Mouse (Mus musculus): ENCODE results near the gene Minpp1. TPM values are rescaled to one million over a fixed set of nuclear protein-coding genes. Genes with fewer than 3 reads are reported as not detected.
"Not testable (repeated sequence)": the region's sequence is repeated elsewhere in the genome, so short reads cannot be mapped to it uniquely, and the experiment has no call there.

Minpp1 gene
- total and polyA plus RNA-seq, 2 experiments from 2014 or later = 59.1 to 144 TPM

DNA sequence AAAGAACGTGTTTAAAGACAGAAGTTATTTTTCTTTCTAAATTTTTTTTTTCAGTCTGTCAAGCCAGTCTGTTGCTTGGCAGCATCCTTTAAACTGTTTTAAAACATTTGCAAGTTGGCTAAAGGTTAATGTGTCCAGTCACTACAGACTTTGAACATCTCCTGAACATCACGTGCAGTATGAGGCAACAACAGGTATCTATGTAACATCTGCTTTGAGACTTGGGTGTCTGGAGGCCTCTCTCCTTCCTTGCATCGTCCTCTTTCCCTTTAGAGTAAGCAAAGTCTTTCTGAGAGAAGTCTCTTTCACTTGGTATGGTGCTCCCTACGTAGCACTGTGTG is 8.9 kb upstream of the Minpp1 start:
- Histone ChIP-seq H3K27ac (no peak overlapping the region), H3K4me2 (ENCODE audit: low read depth, low read length) (no peak overlapping the region), H3K27me3 (ENCODE audit: insufficient read depth, low read length) (no peaks in the 10 kb centered on the region), H3K4me3 (ENCODE audit: low read length) (no peak overlapping the region), H3K9me3 (ENCODE audit: low read length) (no peaks in the 10 kb centered on the region), H3K36me3 (ENCODE audit: insufficient read depth, low read length) (no peaks in the 10 kb centered on the region), H3K9ac (replicated peaks; ENCODE audit: low read length) (no peak overlapping the region), H3K4me1 (ENCODE audit: insufficient read depth, low read length) (no peaks in the 10 kb centered on the region)
- no peak for ATAC-seq
- no peak for DNase-seq (ENCODE audit: low spot score)
- TF ChIP-seq CTCF (IDR thresholded peaks at IDR 0.05; ENCODE audit: low read depth) = no peak
- 90% methylated on average over 4 of the region's 4 CpGs for WGBS

DNA sequence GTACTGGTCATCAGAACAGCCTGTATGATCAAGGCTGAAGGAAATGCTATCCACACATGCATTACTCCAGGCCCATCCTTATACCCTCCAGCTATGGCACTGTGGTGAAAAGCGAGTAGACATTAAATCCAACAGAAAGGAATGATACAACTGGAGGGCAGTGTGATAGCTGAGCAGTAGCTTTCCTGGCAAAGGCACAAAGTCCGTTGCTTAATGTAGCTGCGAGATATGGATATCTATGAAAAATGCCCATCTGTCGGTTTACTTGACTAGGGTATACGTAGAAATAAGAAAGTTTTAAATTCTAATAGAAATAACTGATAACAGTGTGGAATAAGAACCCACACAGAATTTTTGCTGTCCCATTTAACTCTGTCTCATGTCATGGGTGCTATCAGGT is 5.3 kb upstream of the Minpp1 start:
- H3K9ac ChIP-seq (replicated peaks; ENCODE audit: low read length) = no peak overlapping the region
- H3K4me1 ChIP-seq (ENCODE audit: insufficient read depth, low read length) = 0 out of 2 replicates have a peak, but pooled peaks cover 4% of the 10 kb centered on the region
- 88% methylated on average over 5 of the region's 5 CpGs for WGBS
- no peak overlapping the region for H3K4me2 ChIP-seq (ENCODE audit: low read depth, low read length)
- DNase-seq (ENCODE audit: low spot score) (no peak), ATAC-seq (no peak)
- H3K36me3 ChIP-seq (ENCODE audit: insufficient read depth, low read length) = no peaks in the 10 kb centered on the region
- no peaks in the 10 kb centered on the region for H3K9me3 ChIP-seq (ENCODE audit: low read length)
- TF ChIP-seq CTCF (IDR thresholded peaks at IDR 0.05; ENCODE audit: low read depth) = no peak
- no peak overlapping the region for H3K27ac ChIP-seq
- no peaks in the 10 kb centered on the region for H3K27me3 ChIP-seq (ENCODE audit: insufficient read depth, low read length)
- no peak overlapping the region for H3K4me3 ChIP-seq (ENCODE audit: low read length)

DNA sequence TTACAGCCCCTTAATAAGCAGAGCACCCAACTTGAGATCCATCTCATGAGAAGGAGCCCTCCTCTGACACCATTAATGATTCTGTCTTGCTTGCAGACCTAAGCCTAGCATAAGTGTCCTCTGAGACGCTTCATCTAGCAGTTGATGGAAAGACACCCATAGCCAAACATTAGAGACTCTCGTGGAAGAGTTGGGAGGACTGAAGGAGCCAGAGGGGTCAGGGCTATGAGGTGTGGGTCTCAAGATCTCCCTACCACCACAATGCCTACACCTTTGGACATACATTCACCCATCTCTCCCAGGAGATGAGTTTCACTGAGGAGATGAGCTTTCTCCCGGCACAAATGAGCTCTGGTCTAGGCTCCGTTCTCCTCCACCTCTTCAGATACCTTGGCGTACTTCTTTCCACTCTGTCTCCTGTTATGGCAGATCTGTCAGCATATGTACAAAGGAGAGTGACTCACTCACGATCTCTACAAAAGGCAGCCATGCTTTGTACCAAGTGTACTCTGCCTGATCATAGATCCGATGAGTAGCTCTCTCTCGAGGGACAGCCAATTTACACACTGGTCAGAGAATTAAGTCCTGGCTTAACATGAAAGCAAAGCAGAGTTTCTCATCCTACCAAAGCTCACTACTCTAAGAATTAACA is 4.7 kb upstream of the Minpp1 start:
- ATAC-seq (no peak), DNase-seq (ENCODE audit: low spot score) (no peak)
- WGBS = 91% methylated on average over 8 of the region's 8 CpGs
- no peak overlapping the region for H3K27ac ChIP-seq
- no peaks in the 10 kb centered on the region for H3K27me3 ChIP-seq (ENCODE audit: insufficient read depth, low read length)
- no peaks in the 10 kb centered on the region for H3K9me3 ChIP-seq (ENCODE audit: low read length)
- no peak overlapping the region for H3K4me3 ChIP-seq (ENCODE audit: low read length)
- no peaks in the 10 kb centered on the region for H3K36me3 ChIP-seq (ENCODE audit: insufficient read depth, low read length)
- no peak overlapping the region for H3K4me2 ChIP-seq (ENCODE audit: low read depth, low read length)
- no peak overlapping the region for H3K9ac ChIP-seq (replicated peaks; ENCODE audit: low read length)
- no peak for TF ChIP-seq CTCF (IDR thresholded peaks at IDR 0.05; ENCODE audit: low read depth)
- H3K4me1 ChIP-seq (ENCODE audit: insufficient read depth, low read length) = 0 out of 2 replicates have a peak, but pooled peaks cover 4% of the 10 kb centered on the region

DNA sequence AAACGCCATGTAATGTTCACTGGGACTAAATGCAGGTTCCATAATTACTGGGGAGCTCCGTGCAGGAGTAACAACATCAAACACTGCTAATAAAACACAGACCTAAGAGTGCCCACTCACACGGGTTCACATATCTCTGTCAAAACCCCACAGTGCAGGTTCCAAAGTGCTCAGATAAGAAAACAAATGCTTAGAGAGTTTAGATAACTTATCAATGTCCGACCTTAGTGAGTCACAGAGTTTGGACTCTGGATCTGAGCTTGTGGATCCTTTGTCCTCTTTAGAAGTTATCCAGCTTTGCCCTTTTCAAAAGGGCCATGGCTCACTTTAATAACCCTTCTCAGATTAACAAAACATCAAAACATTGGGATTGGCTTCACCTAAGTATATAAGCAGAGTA is 4.1 kb upstream of the Minpp1 start:
- TF ChIP-seq CTCF (IDR thresholded peaks at IDR 0.05; ENCODE audit: low read depth) = no peak
- WGBS = 82% methylated on average over 4 of the region's 4 CpGs
- H3K27ac ChIP-seq = no peak overlapping the region
- no peak overlapping the region for H3K9ac ChIP-seq (replicated peaks; ENCODE audit: low read length)
- DNase-seq (ENCODE audit: low spot score) (no peak), ATAC-seq (no peak)
- no peaks in the 10 kb centered on the region for H3K27me3 ChIP-seq (ENCODE audit: insufficient read depth, low read length)
- no peak overlapping the region for H3K4me2 ChIP-seq (ENCODE audit: low read depth, low read length)
- H3K4me1 ChIP-seq (ENCODE audit: insufficient read depth, low read length) = 0 out of 2 replicates have a peak, but pooled peaks cover 4% of the 10 kb centered on the region
- H3K9me3 ChIP-seq (ENCODE audit: low read length) = no peaks in the 10 kb centered on the region
- H3K36me3 ChIP-seq (ENCODE audit: insufficient read depth, low read length) = no peaks in the 10 kb centered on the region
- H3K4me3 ChIP-seq (ENCODE audit: low read length) = no peak overlapping the region

DNA sequence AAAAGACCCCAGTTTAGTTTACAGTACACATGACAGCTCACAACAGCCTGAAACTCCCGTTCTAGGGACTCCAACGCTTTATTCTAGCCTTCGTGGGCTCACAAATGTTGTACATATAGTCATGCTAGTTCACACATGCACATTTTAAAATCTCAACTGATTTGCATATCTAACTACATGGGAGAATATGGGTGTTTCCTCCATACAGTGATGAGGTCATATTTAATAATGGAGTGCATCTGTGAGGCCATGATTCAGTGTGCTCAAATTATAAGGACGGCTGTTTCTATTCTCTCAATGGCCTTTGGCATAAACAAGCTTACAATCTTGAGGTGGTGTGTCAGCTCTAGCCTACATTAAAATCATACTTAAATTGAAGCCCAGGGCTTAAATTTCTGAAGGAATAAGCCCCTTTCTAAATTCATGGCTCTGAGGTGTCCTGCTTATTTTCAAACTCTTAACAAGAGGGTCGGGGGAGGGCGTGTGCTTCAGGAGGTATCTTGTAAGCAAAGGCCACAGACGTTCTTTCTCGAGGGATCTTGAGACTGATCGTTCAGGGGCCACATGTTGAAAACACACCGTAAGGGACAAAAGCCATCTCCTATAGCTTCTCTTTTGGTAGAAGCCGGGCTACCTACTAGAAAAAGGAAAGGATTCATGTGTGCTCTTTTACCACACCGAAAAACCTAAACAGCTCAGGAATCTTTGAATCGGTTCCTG is 468 bp upstream of the Minpp1 start:
- Histone ChIP-seq H3K9ac (replicated peaks; ENCODE audit: low read length) (peak overlapping the region; percentile 78), H3K4me2 (ENCODE audit: low read depth, low read length) (peak overlapping the region; percentile 88), H3K27me3 (ENCODE audit: insufficient read depth, low read length) (no peaks in the 10 kb centered on the region), H3K9me3 (ENCODE audit: low read length) (no peaks in the 10 kb centered on the region), H3K27ac (peak overlapping the region; percentile 86), H3K4me3 (ENCODE audit: low read length) (peak overlapping the region; percentile 76), H3K4me1 (ENCODE audit: insufficient read depth, low read length) (peaks cover 8% of the 10 kb centered on the region; the same call in 1 of the 2 replicates), H3K36me3 (ENCODE audit: insufficient read depth, low read length) (no peaks in the 10 kb centered on the region)
- TF ChIP-seq CTCF (IDR thresholded peaks at IDR 0.05; ENCODE audit: low read depth) = no peak
- peak; percentile 16 for DNase-seq (ENCODE audit: low spot score)
- WGBS = 19% methylated on average over 13 of the region's 13 CpGs
- ATAC-seq = peak; percentile 6; the same call in 1 of the 2 replicates

DNA sequence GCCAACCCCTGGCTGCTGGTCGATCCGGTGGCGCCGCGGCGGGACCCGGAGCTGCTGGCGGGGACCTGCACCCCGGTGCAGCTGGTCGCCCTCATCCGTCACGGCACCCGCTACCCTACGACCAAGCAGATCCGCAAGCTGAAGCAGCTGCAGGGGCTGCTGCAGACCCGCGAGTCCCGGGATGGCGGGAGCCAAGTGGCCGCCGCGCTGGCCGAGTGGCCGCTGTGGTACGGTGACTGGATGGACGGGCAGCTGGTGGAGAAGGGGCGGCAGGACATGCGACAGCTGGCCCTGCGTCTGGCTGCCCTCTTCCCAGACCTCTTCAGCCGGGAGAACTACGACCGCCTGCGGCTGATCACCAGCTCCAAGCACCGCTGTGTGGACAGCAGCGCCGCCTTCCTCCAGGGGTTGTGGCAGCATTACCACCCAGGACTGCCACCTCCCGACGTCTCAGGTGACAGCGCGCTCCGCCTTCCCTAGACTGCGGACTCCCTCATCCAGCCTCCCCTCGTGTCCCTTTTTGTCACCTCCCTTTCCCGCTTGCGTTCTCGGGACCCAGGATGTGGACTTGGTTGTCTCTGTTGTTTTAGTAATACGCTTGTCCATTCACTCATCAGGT is 646 bp downstream of the Minpp1 start:
- Histone ChIP-seq H3K9ac (replicated peaks; ENCODE audit: low read length) (peak overlapping the region; percentile 78), H3K4me3 (ENCODE audit: low read length) (peak overlapping the region; percentile 76), H3K4me2 (ENCODE audit: low read depth, low read length) (peak overlapping the region; percentile 88), H3K27ac (peak overlapping the region; percentile 86)
- DNase-seq (ENCODE audit: low spot score) (peak; percentile 65), ATAC-seq (peak; percentile 86)
- WGBS = under 1% methylated on average over 41 of the region's 47 CpGs
- not testable (repeated sequence) for H3K36me3 ChIP-seq (ENCODE audit: insufficient read depth, low read length); H3K9me3 ChIP-seq (ENCODE audit: low read length); H3K4me1 ChIP-seq (ENCODE audit: insufficient read depth, low read length); H3K27me3 ChIP-seq (ENCODE audit: insufficient read depth, low read length)
- TF ChIP-seq CTCF (IDR thresholded peaks at IDR 0.05; ENCODE audit: low read depth) = peak; percentile 69

All from hindbrain, postnatal 0 days (tissue).